Mouse (Mus musculus): Measurements from ENCODE around the gene Zfp14. TPM values are rescaled to one million over a fixed set of nuclear protein-coding genes. Genes with fewer than 3 reads are reported as not detected.

Gene Zfp14
- polyA plus RNA-seq, 1 experiment from 2014 or later, result 5.5 TPM

GRCm38 (mm10) chr7:29995134-29995533 lies 56.0 kb downstream of the Zfp14 start:
- Histone ChIP-seq H3K9ac (no peak overlapping the region), H3K36me3 (peaks cover 92% of the 10 kb centered on the region), H3K9me3 (peaks cover 5% of the 10 kb centered on the region; the same call in 1 of the 2 replicates), H3K27ac (no peak overlapping the region), H3K4me1 (no peaks in the 10 kb centered on the region), H3K4me2 (no peak overlapping the region), H3K27me3 (no peaks in the 10 kb centered on the region), H3K4me3 (no peak overlapping the region)
- 93% methylated on average over 8 of the region's 8 CpGs for WGBS
- ATAC-seq (ENCODE audit: insufficient number of reproducible peaks, insufficient read depth, low FRiP score, low TSS enrichment, low read depth), result no peak

GRCm38 (mm10) chr7:29993340-29993739 lies 57.8 kb downstream of the Zfp14 start:
- Histone ChIP-seq H3K4me2 (no peak overlapping the region), H3K27me3 (no peaks in the 10 kb centered on the region), H3K27ac (no peak overlapping the region), H3K9ac (no peak overlapping the region), H3K4me1 (no peaks in the 10 kb centered on the region), H3K36me3 (peaks cover 85% of the 10 kb centered on the region), H3K4me3 (no peak overlapping the region), H3K9me3 (peaks cover 5% of the 10 kb centered on the region; the same call in 1 of the 2 replicates)
- ATAC-seq (ENCODE audit: insufficient number of reproducible peaks, insufficient read depth, low FRiP score, low TSS enrichment, low read depth), result no peak
- 96% methylated on average over 9 of the region's 9 CpGs for WGBS

- Histone ChIP-seq H3K9me3 (peaks cover 5% of the 10 kb centered on the region; the same call in 1 of the 2 replicates), H3K9ac (no peak overlapping the region), H3K27me3 (no peaks in the 10 kb centered on the region), H3K36me3 (peaks cover 84% of the 10 kb centered on the region), H3K27ac (no peak overlapping the region), H3K4me3 (no peak overlapping the region), H3K4me2 (no peak overlapping the region), H3K4me1 (no peaks in the 10 kb centered on the region)
- 94% methylated on average over 8 of the region's 8 CpGs for WGBS
- ATAC-seq (ENCODE audit: insufficient number of reproducible peaks, insufficient read depth, low FRiP score, low TSS enrichment, low read depth), result no peak
Measured at GRCm38 (mm10) chr7:29992698-29993097, 58.5 kb downstream of the Zfp14 start.

GRCm38 (mm10) chr7:29989031-29989430 lies 62.1 kb downstream of the Zfp14 start:
- no peak overlapping the region for H3K4me2 ChIP-seq
- peaks cover 11% of the 10 kb centered on the region; the same call in 1 of the 2 replicates for H3K4me1 ChIP-seq
- H3K27me3 ChIP-seq, result no peaks in the 10 kb centered on the region
- H3K9me3 ChIP-seq, result no peaks in the 10 kb centered on the region
- H3K27ac ChIP-seq, result no peak overlapping the region
- ATAC-seq (ENCODE audit: insufficient number of reproducible peaks, insufficient read depth, low FRiP score, low TSS enrichment, low read depth), result no peak
- H3K4me3 ChIP-seq, result no peak overlapping the region
- H3K36me3 ChIP-seq, result peaks cover 65% of the 10 kb centered on the region
- WGBS, result 87% methylated on average over 11 of the region's 11 CpGs
- no peak overlapping the region for H3K9ac ChIP-seq

GRCm38 (mm10) chr7:29987551-29987950 lies 63.6 kb downstream of the Zfp14 start:
- Histone ChIP-seq H3K36me3 (peaks cover 53% of the 10 kb centered on the region), H3K4me1 (peaks cover 18% of the 10 kb centered on the region), H3K9ac (no peak overlapping the region), H3K27me3 (no peaks in the 10 kb centered on the region), H3K9me3 (no peaks in the 10 kb centered on the region), H3K4me2 (no peak overlapping the region), H3K27ac (no peak overlapping the region), H3K4me3 (no peak overlapping the region)
- ATAC-seq (ENCODE audit: insufficient number of reproducible peaks, insufficient read depth, low FRiP score, low TSS enrichment, low read depth), result no peak
- WGBS, result 90% methylated on average over 5 of the region's 5 CpGs

Small RNA genes lying within 50 kb of the gene (microRNA-seq; reads per million reads assigned to microRNA genes)
- not detected for gene Gm23368

Other genes with a start within 250 kb of the Zfp14 start
- gene Zfp790, start 235.3 kb downstream of the Zfp14 start, polyA plus RNA-seq (2015; fragmentation: Nextera tagmentation; extraction: Ambion mirVana), result 17.3 and 18.1 TPM in 2 replicates
- 6.3 and 7.4 TPM in 2 replicates for gene Zfp940, start 197.7 kb downstream of the Zfp14 start, polyA plus RNA-seq (2015; fragmentation: Nextera tagmentation; extraction: Ambion mirVana)
- gene Zfp420, start 191.4 kb downstream of the Zfp14 start, polyA plus RNA-seq (2015; fragmentation: Nextera tagmentation; extraction: Ambion mirVana), result 9.3 and 11.7 TPM in 2 replicates
- 12.5 and 13.8 TPM in 2 replicates for gene Zfp27, start 144.8 kb downstream of the Zfp14 start, polyA plus RNA-seq (2015; fragmentation: Nextera tagmentation; extraction: Ambion mirVana)
- gene Zfp383, start 143.2 kb downstream of the Zfp14 start, polyA plus RNA-seq (2015; fragmentation: Nextera tagmentation; extraction: Ambion mirVana), result 6.0 and 8.2 TPM in 2 replicates
- 14.9 and 16.0 TPM in 2 replicates for gene Zfp74, start 97.3 kb downstream of the Zfp14 start, polyA plus RNA-seq (2015; fragmentation: Nextera tagmentation; extraction: Ambion mirVana)
- gene Zfp568, start 67.4 kb downstream of the Zfp14 start, polyA plus RNA-seq (2015; fragmentation: Nextera tagmentation; extraction: Ambion mirVana), result 13.3 and 17.5 TPM in 2 replicates
- gene Zfp82, start 21.5 kb upstream of the Zfp14 start, polyA plus RNA-seq (2015; fragmentation: Nextera tagmentation; extraction: Ambion mirVana), result 8.3 and 10.8 TPM in 2 replicates
- gene Gm26920, start 39.0 kb upstream of the Zfp14 start, polyA plus RNA-seq (2015; fragmentation: Nextera tagmentation; extraction: Ambion mirVana), result 1.2 and 2.2 TPM in 2 replicates
- 14.5 and 18.7 TPM in 2 replicates for gene Zfp566, start 39.1 kb upstream of the Zfp14 start, polyA plus RNA-seq (2015; fragmentation: Nextera tagmentation; extraction: Ambion mirVana)
- gene Zfp260, start 43.4 kb upstream of the Zfp14 start, polyA plus RNA-seq (2015; fragmentation: Nextera tagmentation; extraction: Ambion mirVana), result 149 and 151 TPM in 2 replicates
- gene Zfp382, start 70.6 kb upstream of the Zfp14 start, polyA plus RNA-seq (2015; fragmentation: Nextera tagmentation; extraction: Ambion mirVana), result 11.3 and 19.2 TPM in 2 replicates
- gene Zfp146, start 118.4 kb upstream of the Zfp14 start, polyA plus RNA-seq (2015; fragmentation: Nextera tagmentation; extraction: Ambion mirVana), result 23.7 and 24.2 TPM in 2 replicates
- 3.7 and 4.7 TPM in 2 replicates for gene Cox7a1, start 132.8 kb upstream of the Zfp14 start, polyA plus RNA-seq (2015; fragmentation: Nextera tagmentation; extraction: Ambion mirVana)
- 92.0 and 110 TPM in 2 replicates for gene Capns1, start 147.4 kb upstream of the Zfp14 start, polyA plus RNA-seq (2015; fragmentation: Nextera tagmentation; extraction: Ambion mirVana)
- gene Polr2i, start 180.6 kb upstream of the Zfp14 start, polyA plus RNA-seq (2015; fragmentation: Nextera tagmentation; extraction: Ambion mirVana), result 180 and 201 TPM in 2 replicates
- 213 and 214 TPM in 2 replicates for gene Tbcb, start 180.9 kb upstream of the Zfp14 start, polyA plus RNA-seq (2015; fragmentation: Nextera tagmentation; extraction: Ambion mirVana)
- gene Ovol3, start 184.3 kb upstream of the Zfp14 start, polyA plus RNA-seq (2015; fragmentation: Nextera tagmentation; extraction: Ambion mirVana), result 0.30 TPM in 1 of 2 replicates, not detected in the other
- 0.15 and 0.59 TPM in 2 replicates for gene Thap8, start 228.7 kb upstream of the Zfp14 start, polyA plus RNA-seq (2015; fragmentation: Nextera tagmentation; extraction: Ambion mirVana)
- gene Wdr62, start 229.0 kb upstream of the Zfp14 start, polyA plus RNA-seq (2015; fragmentation: Nextera tagmentation; extraction: Ambion mirVana), result 6.4 and 8.3 TPM in 2 replicates
- 60.7 and 61.0 TPM in 2 replicates for gene Clip3, start 240.3 kb upstream of the Zfp14 start, polyA plus RNA-seq (2015; fragmentation: Nextera tagmentation; extraction: Ambion mirVana)

All from embryonic facial prominence, embryonic 13.5 days (tissue).